Mouse (Mus musculus): ENCODE measurements around the gene Pcid2.

- TF ChIP-seq CTCF (IDR thresholded peaks at IDR 0.05; ENCODE audit: control insufficient read depth, insufficient read depth, insufficient read length), result no peak
- TF ChIP-seq MAX (IDR thresholded peaks at IDR 0.05), result no peak
- TF ChIP-seq USF1 (IDR thresholded peaks at IDR 0.05; ENCODE audit: low read depth), result peak; percentile 54
- TF ChIP-seq MYOD1 (IDR thresholded peaks at IDR 0.05; ENCODE audit: control insufficient read depth, insufficient read length, low read depth), result no peak
- TF ChIP-seq MYOG (IDR thresholded peaks at IDR 0.05; ENCODE audit: control insufficient read depth, extremely low read depth, insufficient read length), result no peak
- TF ChIP-seq CEBPB (IDR thresholded peaks at IDR 0.05; ENCODE audit: low read depth), result no peak
- TF ChIP-seq FOSL1 (IDR thresholded peaks at IDR 0.05; ENCODE audit: insufficient read depth, low read length, poor library complexity, severe bottlenecking), result no peak
These were observed 63.8 kb downstream of the Pcid2 start for GRCm38 (mm10) chr8:13041459-13041858.
